Mouse (Mus musculus): ENCODE measurements at regions not wholly inside any gene's neighbourhood (a gene's known extent, or its start where the extent isn't known, plus 50 kb on each side); places are given as distances from the start of the nearest gene placed in this dataset.

GRCm38 (mm10) chr12:65822285-65822684 lies 461.9 kb downstream of the Rpl10l start:
- no peak for DNase-seq (ENCODE audit: low read depth, low spot score)

GRCm38 (mm10) chr12:65799060-65799459 lies 485.1 kb downstream of the Rpl10l start:
- DNase-seq (ENCODE audit: low read depth, low spot score) = no peak

- peak; percentile 8 for DNase-seq (ENCODE audit: low read depth, low spot score)
Measured at GRCm38 (mm10) chr12:65771531-65771930, 512.7 kb downstream of the Rpl10l start.

Measured in ES-CJ7 (cell line).